Mouse (Mus musculus) heart, adult 8-10 months (tissue): ENCODE measurements around the gene Prr5l. TPM values are rescaled to one million over a fixed set of nuclear protein-coding genes. Genes with fewer than 3 reads are reported as not detected.
A peak's percentile ranks its signal among the peaks of the same experiment; 100 is the strongest.

Experiments used
- DNase-seq: peaks from one replicate; pipeline ENCODE4 v3.0.0; 2022; ENCODE audit warnings: low spot score
- total RNA-seq, 4 experiments: library from RNA; stranded (reverse); gene quantifications; 2 replicates each; pipeline ENCODE4 v1.2.4; 2022

The Prr5l gene
- total RNA-seq, 4 experiments from 2014 or later: 1.0 to 2.7 (median 2.2) TPM

- peak; percentile 53 for DNase-seq
These were observed 60.0 kb downstream of the Prr5l start for GRCm38 (mm10) chr2:101822785-101823184.

GRCm38 (mm10) chr2:101820816-101821215 lies 62.0 kb downstream of the Prr5l start:
- no peak for DNase-seq

- no peak for DNase-seq
These were observed 63.7 kb downstream of the Prr5l start for GRCm38 (mm10) chr2:101818986-101819764.

GRCm38 (mm10) chr2:101816646-101817308 lies 66.0 kb downstream of the Prr5l start:
- no peak for DNase-seq

- no peak for DNase-seq
These were observed 67.4 kb downstream of the Prr5l start for GRCm38 (mm10) chr2:101815250-101815934.

- DNase-seq: no peak
These were observed 68.6 kb downstream of the Prr5l start for GRCm38 (mm10) chr2:101814272-101814625.

GRCm38 (mm10) chr2:101813581-101814271 lies 69.1 kb downstream of the Prr5l start:
- peak; percentile 48 for DNase-seq

GRCm38 (mm10) chr2:101811925-101812324 lies 70.9 kb downstream of the Prr5l start:
- no peak for DNase-seq

- no peak for DNase-seq
These were observed 72.1 kb downstream of the Prr5l start for GRCm38 (mm10) chr2:101810774-101811173.

GRCm38 (mm10) chr2:101809640-101810305 lies 73.1 kb downstream of the Prr5l start:
- no peak for DNase-seq

GRCm38 (mm10) chr2:101807756-101808155 lies 75.1 kb downstream of the Prr5l start:
- DNase-seq: no peak

- DNase-seq: no peak
These were observed 80.6 kb downstream of the Prr5l start for GRCm38 (mm10) chr2:101802240-101802639.

- no peak for DNase-seq
These were observed 85.0 kb downstream of the Prr5l start for GRCm38 (mm10) chr2:101797901-101798250.

GRCm38 (mm10) chr2:101797166-101797900 lies 85.5 kb downstream of the Prr5l start:
- peak; percentile 30 for DNase-seq

- peak; percentile 79 for DNase-seq
These were observed 86.3 kb downstream of the Prr5l start for GRCm38 (mm10) chr2:101796287-101797115.

- DNase-seq: no peak
These were observed 90.7 kb downstream of the Prr5l start for GRCm38 (mm10) chr2:101792130-101792529.

GRCm38 (mm10) chr2:101783255-101783654 lies 99.6 kb downstream of the Prr5l start:
- no peak for DNase-seq

GRCm38 (mm10) chr2:101781357-101781777 lies 101.5 kb downstream of the Prr5l start:
- peak; percentile 20 for DNase-seq

- DNase-seq: no peak
These were observed 104.7 kb downstream of the Prr5l start for GRCm38 (mm10) chr2:101778080-101778479.

GRCm38 (mm10) chr2:101763503-101763902 lies 119.3 kb downstream of the Prr5l start:
- no peak for DNase-seq
